Mouse (Mus musculus) cerebellum, adult 11-12 months (tissue): ENCODE data around the gene Gm4836.
"Not testable (repeated sequence)": the region's sequence is repeated elsewhere in the genome, so short reads cannot be mapped to it uniquely, and the experiment has no call there.

Experiments
- DNase-seq: peaks from one replicate; pipeline ENCODE4 v3.0.0; 2022

Gene Gm4836

DNA sequence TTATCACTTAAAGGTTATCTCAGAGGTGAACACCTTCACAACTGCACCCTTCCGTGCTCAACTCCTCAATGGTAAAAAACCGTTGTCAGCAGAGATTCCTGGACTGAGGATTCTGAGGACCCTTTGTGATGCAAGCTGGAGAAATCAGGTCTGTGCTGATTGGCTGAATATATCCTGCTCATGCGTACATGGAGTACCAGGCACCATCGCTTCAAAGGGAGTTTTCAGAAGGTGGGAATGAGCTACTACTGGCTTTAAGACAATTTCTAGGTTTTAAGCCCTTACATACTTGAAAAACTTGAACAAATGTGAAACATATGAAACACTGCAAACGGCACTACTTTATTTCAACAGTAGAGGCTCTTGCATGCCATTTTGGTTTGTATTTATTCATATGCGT, at the start of gene Gm4836:
Gm4836 (minus strand) TSS at position 101 of the 400 bp plus-strand sequence.
- DNase-seq = not testable (repeated sequence)
